Mouse (Mus musculus) adrenal gland, postnatal 10 days (tissue): ENCODE measurements around the gene Pde3a. TPM values are rescaled to one million over a fixed set of nuclear protein-coding genes. Genes with fewer than 3 reads are reported as not detected.

ENCODE experiments used
- DNase-seq: peaks from one replicate; pipeline ENCODE4 v3.0.0; 2021; ENCODE audit warnings: mixed read lengths
- total RNA-seq, 2 experiments: library from RNA; stranded (reverse); gene quantifications; 2 replicates each; pipeline ENCODE4 v1.2.3; 2021

Gene Pde3a
- total RNA-seq, 2 experiments from 2014 or later: 15.7 to 17.8 TPM

DNA sequence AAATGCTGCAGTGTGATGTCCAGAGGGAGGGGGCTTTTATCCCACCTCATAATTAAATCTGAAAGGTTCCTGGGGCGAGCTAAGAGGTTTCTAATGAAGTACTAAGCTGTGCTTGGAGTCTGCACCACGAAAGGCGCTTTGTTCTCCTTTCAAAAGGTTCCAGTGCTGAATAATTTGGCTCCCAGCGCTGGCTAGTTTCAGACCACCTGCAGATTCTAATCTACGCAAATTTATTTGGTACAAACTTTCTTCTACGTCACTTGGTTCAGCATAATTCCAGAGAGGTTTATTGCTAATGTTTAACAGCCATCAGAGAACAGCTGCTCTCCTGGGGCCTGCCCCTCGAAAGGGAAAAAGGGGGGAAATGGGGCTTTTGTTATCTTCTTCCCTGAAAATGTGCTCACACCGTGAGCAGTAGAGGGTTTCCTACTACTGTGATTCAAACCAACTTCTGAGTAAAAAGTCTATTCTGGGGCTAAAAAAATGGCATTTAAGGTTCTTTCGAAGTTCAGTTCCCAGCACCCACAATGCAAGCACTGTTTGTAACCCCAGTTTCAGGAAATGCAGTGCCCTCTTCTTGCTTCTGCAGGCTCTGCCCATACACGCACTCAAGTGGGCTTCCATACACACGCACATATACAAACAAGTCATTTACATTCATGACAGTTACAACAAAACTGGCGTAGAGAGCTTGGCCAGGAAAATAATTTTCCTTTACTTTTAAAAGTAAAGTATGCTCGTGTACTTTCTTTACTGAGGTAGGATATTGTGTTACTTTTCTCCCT lies 246.8 kb downstream of the Pde3a start:
- no peak for DNase-seq

DNA sequence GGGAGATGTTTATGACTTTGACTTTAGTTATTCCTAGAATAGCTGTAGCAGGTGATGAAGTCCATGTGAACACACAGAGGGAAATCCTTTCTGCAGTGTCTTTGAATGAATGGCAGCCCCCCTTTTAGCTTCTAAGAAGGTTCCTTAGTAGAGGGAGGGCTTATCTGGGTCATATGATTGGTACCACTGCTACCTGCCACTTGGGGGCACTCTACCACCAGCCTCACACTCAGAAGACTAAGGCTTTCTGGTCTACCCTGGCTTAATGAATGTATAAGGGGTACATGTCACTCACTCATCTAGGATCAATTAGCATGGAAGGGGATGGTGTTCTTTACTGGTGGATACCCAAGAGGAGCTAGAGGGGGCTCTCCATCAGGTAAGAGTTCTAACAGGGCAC lies 250.4 kb downstream of the Pde3a start:
- no peak for DNase-seq

DNA sequence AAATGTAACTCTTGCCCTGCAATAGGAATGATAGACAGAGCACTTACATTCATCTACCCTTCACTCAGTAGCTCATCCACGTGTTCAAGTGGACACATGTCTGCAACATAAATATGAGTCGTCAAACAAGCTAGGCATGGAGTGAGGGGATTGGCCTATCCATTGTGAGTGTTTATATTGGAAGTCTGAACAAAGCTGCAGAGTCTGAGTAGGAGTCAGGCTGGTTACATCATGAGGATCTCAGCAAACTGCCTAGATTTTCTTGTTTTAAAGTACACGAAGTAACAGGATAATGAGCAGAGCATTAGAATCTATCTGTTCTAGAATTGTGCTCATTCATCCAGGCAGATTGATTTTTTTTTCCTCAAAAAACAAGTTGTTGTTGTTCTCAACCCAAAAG lies 252.1 kb downstream of the Pde3a start:
- DNase-seq: no peak

DNA sequence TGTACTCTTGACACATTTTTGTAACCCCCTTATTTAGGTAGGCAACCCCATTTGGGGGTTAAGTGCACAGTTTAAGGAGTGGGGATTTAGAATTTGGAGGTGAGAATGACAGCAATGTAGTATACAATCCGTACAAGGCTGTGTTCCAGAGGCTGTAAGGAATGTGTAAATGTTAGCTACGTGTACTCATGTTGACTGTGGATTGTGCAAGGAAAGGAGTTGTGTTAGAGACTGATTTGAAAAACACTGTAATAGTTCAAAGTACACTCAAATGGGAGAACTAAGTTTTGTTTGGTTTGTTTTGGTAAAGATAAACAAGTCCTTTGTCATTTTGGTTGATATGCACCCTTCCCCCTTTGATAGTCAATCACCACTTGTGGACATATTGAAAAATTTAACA lies 273.5 kb downstream of the Pde3a start:
- DNase-seq: no peak

DNA sequence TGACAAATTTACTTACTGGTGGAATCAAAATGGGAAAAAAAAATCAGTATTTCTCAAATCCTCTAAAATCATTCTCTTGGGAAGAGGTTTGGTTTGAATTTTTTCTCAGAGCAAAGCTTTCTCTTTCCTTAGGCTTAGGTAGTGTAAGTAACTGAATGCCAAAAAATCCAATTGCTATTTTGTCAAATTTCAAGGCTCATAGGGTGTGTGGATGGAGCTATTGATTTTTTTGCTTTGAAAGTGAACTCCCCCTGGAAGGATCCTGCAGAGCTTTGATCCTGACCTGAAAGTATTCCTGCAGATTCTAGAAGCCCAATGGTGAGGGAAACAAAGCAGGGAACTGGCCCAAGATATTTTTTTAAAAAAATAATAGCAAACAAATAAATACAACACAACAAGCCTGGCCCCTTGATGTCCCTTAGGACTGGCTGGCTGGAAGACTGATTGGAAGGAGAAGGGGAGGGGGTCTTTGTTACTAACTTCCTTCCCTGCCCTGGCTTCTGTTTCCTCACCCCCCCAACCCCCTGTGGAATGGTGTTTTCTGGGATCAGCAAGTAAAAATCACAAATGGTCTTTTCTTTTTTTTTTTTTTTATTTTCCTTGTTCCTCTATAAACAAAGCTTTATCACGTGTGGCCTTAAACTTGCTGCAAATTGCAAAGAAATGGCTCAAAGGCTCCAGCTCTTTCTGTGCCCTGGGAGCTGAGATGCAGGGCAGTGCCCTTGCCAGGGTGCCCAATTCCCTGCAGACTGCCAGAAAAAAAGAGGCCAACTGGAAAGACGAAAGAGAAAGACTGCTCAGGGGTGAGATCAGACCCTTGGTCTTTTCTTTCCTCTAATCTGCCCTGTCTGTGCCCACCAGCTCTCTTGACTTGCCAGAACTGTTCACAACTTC lies 274.9 kb downstream of the Pde3a start, which contains the start of gene Slco1c1:
Gene Slco1c1, plus strand, starts transcription at position 622 of the 894 bp plus-strand sequence.
- DNase-seq: peak; percentile 42

DNA sequence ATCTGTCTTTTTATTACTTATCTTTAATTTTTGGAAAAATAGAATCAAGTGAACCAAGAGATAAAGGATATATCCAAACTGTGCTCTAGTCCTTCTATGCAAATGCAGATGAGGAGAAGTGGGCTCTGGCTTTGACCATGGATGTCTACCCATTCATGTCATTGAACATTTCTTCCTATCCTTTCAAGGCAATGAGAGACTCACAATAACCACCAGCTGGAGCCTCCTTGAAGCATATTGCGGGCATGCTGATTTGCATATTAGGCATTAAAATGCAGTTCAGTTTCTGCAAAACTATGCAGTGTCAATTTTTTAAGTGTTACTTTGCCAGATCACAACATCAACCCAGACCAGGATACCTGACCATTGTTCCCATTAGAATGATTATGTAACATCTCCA lies 276.7 kb downstream of the Pde3a start:
- DNase-seq: no peak

DNA sequence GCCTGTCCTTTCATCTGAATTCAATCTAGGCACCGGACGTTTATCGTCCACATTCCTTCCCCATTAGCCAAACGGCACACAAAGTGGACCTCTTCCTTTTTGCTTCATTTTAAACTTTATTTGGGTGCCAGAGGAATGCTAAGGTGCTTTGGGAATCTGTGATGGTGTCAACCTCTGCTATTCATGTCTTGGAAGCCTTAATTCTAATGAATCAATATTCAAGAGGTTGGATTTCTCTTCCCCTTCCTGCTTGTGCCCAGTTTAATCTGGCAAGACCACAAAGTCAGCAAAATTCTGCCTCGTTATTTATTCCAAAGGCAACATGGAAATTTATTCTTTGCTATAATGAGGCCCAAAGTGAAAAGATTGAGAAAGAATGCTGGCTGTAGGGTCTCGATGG lies 281.8 kb downstream of the Pde3a start:
- DNase-seq: no peak

DNA sequence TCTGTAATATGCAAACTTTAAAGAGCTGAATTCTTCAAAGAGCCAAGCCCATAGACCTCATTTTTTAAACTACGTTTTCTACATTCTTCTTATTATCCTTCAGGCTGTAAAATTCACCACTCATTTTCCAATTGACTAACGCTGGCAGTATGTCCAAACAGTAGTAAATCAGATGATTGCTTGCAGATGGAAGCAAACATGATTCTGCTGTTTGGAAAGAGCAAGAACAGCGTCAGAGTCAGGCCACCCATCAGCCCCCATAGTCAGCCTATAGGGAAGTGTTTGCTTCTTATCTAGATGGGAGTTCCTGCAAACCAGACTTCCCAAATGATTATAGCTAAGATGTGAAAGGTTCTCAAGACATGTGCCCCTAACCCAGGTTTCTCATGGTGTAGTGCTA lies 288.2 kb downstream of the Pde3a start:
- DNase-seq: no peak

DNA sequence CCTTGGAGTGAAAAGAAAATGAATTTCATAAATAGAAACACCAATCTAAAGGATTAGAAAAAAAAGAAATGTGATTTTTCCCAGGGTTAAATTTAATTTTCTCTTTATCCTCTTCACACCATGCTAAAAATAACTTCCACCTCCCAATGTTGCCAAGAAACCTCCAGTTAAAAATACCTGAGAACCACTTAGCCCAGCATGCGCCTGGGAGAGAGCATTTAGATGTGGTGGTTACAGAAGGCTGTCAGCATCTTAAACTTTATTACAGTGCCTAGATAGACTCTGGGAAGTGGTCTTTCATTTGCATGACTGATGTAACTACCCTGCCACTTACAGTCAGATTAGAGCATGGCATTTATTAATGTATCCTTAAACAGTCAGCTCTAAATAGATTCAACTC lies 292.1 kb downstream of the Pde3a start:
- DNase-seq: no peak

DNA sequence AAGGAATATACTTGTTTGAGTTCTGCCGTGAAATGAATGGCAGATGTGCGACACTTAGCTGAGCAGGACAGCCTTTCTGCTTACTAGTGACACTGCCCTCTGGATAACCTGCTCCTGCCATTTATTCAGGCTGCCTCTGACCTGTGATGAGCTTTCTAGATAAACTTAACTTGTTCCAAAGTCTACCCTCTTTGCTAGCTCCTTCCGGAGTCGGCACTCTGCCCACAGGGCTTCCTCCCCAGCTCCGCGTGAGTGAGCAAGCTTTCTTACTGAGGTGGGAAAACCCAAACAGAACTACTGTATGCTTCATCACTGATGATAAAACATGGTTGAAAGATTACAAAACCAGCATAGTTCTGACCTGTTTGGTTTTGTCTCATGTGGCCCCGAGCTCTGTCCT lies 294.3 kb downstream of the Pde3a start:
- DNase-seq: no peak
